Mouse (Mus musculus) leukemia stem cell, adult 10-12 weeks (primary cell): ENCODE results near the gene Pcdh15. TPM values are rescaled to one million over a fixed set of nuclear protein-coding genes. Genes with fewer than 3 reads are reported as not detected.

Experiments
- polyA plus RNA-seq: library from polyadenylated mRNA; stranded (reverse); fragments of >175 nt; gene quantifications from 2 replicates; pipeline ENCODE4 v1.2.3, GENCODE M21; 2012; ENCODE audit warnings: low replicate concordance

Pcdh15 gene
- polyA plus RNA-seq, result 0.05 TPM in 1 of 2 replicates, not detected in the other

GRCm38 (mm10) chr10:73098966-73099845 lies at the start of gene Pcdh15:
TSS of gene Pcdh15 (plus strand) at chr10:73099342.

